Mouse (Mus musculus) ES-E14 (cell line): Measurements from ENCODE around the gene Miox.

Source experiments
- CHD2 ChIP-seq: IDR thresholded peaks from 2 replicates; pipeline ENCODE4 v1.6.1; 2014; ENCODE audit warnings: mild to moderate bottlenecking, low read depth, low read length, inconsistent platforms
- HCFC1 ChIP-seq: IDR thresholded peaks from 2 replicates; pipeline ENCODE4 v1.6.1; 2012; ENCODE audit warnings: low read length, inconsistent platforms, borderline replicate concordance; ENCODE audit not compliant: insufficient read depth
- ZNF384 ChIP-seq: IDR thresholded peaks from 2 replicates; pipeline ENCODE4 v1.6.1; 2012; ENCODE audit warnings: low read depth, low read length, inconsistent platforms

DNA sequence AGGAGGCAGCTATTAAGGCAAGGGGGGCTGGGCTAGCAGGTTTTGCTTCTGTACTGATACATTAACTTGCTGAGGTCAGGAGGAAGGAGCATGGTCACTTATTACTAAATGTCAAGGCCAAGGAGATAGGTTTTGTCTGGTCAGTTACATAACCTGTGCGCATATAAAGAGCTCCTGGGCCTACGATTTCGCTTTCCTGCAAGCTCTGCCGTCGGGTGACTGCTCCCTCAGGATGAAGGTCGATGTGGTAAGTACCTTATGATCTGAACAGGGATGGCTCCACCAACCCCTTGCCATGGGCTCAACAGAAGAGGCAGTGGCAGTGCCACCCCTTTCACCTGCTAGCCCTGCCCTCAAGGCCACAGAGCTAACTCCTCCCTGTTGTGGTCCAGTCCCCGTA lies at the start of gene Miox:
- no peak for TF ChIP-seq ZNF384
- no peak for TF ChIP-seq CHD2
- no peak for TF ChIP-seq HCFC1
